Comparison of ENCODE assay signal across 11 mouse cellular contexts in the genomic region with DNA sequence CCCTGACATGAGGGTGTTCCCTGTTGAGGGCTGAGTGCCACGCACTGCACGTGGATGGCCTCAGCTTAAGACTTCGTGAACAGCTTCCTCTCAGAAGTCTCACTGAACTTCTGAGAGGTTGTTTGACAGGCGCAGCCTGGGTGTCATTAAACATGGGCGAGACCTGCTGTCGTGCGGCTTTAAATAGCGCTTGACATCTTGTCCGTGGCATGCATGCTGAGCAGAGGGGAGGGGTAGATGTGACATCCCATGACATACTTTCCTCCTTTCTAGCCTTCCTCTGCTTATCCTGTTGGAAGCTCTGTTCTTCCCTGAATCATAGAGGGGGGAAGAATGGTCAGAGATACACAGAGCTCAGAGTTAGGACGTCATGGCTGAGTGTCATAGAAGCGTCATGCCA. TPM values are rescaled to one million over a fixed set of nuclear protein-coding genes. Genes with fewer than 3 reads are reported as not detected.
DNase-seq lines count a peak whose midpoint lies in the region; ATAC-seq and TF ChIP-seq lines count a peak whose summit lies in the region.
"Had no signal": no experiment of that assay in that cellular context is flagged by ENCODE, and none has a peak within 500 bp of the region (broad histone marks: within the 10 kb centered on the region; RNA-seq: fewer than 3 reads in every experiment).

No protein-coding gene starts in this region.

- no peak overlapping the region for H3K9ac ChIP-seq in hindbrain, embryonic 12.5 days
- no peak overlapping the region for H3K9ac ChIP-seq in hindbrain, embryonic 11.5 days (ENCODE audit: low read depth, low read length)
- no peak overlapping the region for H3K9ac ChIP-seq in kidney, embryonic 15.5 days
- H3K9ac ChIP-seq: liver, embryonic 13.5 days had no signal

- no peaks in the 10 kb centered on the region for H3K9me3 ChIP-seq in hindbrain, embryonic 12.5 days (replicated peaks)
- H3K9me3 ChIP-seq in hindbrain, embryonic 11.5 days (ENCODE audit: control insufficient read depth, low read length) = no peaks in the 10 kb centered on the region
- no peaks in the 10 kb centered on the region for H3K9me3 ChIP-seq in kidney, embryonic 15.5 days (replicated peaks)
- H3K9me3 ChIP-seq: liver, embryonic 13.5 days had no signal

- no peak for TF ChIP-seq CTCF in brain, embryonic 14.5 days (IDR thresholded peaks at IDR 0.05; ENCODE audit: borderline replicate concordance, extremely low read depth, insufficient read depth, insufficient read length)

- H3K4me3 ChIP-seq in hindbrain, embryonic 12.5 days = no peak overlapping the region
- no peak overlapping the region for H3K4me3 ChIP-seq in hindbrain, embryonic 11.5 days (ENCODE audit: low read depth, low read length)
- no peak overlapping the region for H3K4me3 ChIP-seq in kidney, embryonic 15.5 days (replicated peaks)
- H3K4me3 ChIP-seq: liver, embryonic 13.5 days had no signal

- 0 out of 2 replicates have a peak overlapping the region, but pooled peaks have one; percentile 12 for H3K27ac ChIP-seq in hindbrain, embryonic 12.5 days
- no peak overlapping the region; the same call in 1 of the 2 replicates for H3K27ac ChIP-seq in hindbrain, embryonic 11.5 days (ENCODE audit: low read depth, low read length)
- no peak overlapping the region for H3K27ac ChIP-seq in kidney, embryonic 15.5 days
- H3K27ac ChIP-seq: liver, embryonic 13.5 days had no signal

- TF ChIP-seq POLR2A in brain, embryonic 14.5 days (IDR thresholded peaks at IDR 0.05; ENCODE audit: borderline replicate concordance, extremely low read depth, insufficient read depth, insufficient read length, poor library complexity, severe bottlenecking) = no peak

- H3K4me1 ChIP-seq in hindbrain, embryonic 12.5 days = peaks cover 40% of the 10 kb centered on the region
- peaks cover 2% of the 10 kb centered on the region; the same call in 1 of the 2 replicates for H3K4me1 ChIP-seq in hindbrain, embryonic 11.5 days (replicated peaks; ENCODE audit: control insufficient read depth, insufficient read depth, low read length)
- H3K4me1 ChIP-seq in kidney, embryonic 15.5 days = peaks cover 10% of the 10 kb centered on the region

- no peak overlapping the region for H3K4me2 ChIP-seq in hindbrain, embryonic 12.5 days (replicated peaks)
- H3K4me2 ChIP-seq in hindbrain, embryonic 11.5 days (replicated peaks; ENCODE audit: low read depth, low read length) = no peak overlapping the region
- H3K4me2 ChIP-seq in kidney, embryonic 15.5 days = no peak overlapping the region
- H3K4me2 ChIP-seq: liver, embryonic 13.5 days had no signal

- no peaks in the 10 kb centered on the region for H3K36me3 ChIP-seq in hindbrain, embryonic 12.5 days
- H3K36me3 ChIP-seq in hindbrain, embryonic 11.5 days (ENCODE audit: control insufficient read depth, insufficient read depth, low read length) = no peaks in the 10 kb centered on the region
- no peaks in the 10 kb centered on the region for H3K36me3 ChIP-seq in kidney, embryonic 15.5 days
- H3K36me3 ChIP-seq: liver, embryonic 13.5 days had no signal

- 51% methylated on average over 11 of the region's 11 CpGs for WGBS in hindbrain, embryonic 12.5 days
- WGBS in hindbrain, embryonic 11.5 days = 65% methylated on average over 11 of the region's 11 CpGs
- WGBS in kidney, embryonic 15.5 days = 43% methylated on average over 11 of the region's 11 CpGs

- DNase-seq in hindbrain, embryonic 11.5 days (ENCODE audit: low spot score) = no peak
- peak; percentile 61 for DNase-seq in brain, embryonic 14.5 days (ENCODE audit: low read depth)
- peak; percentile 47 to 52 for DNase-seq in cerebellum, postnatal 36 days
- DNase-seq in heart, postnatal 4 days = peak; percentile 70
- DNase-seq in spleen, postnatal 10 days (ENCODE audit: low spot score in 2 of 2) = no peak
- no peak for DNase-seq in frontal cortex, postnatal 10 days (ENCODE audit: low spot score in 2 of 2)
- DNase-seq: liver, embryonic 13.5 days; right cerebral cortex, postnatal 25 days; thymus, adult 18-20 months had no signal

- H3K27me3 ChIP-seq in hindbrain, embryonic 12.5 days = no peaks in the 10 kb centered on the region
- H3K27me3 ChIP-seq in hindbrain, embryonic 11.5 days (ENCODE audit: control insufficient read depth, insufficient read depth, low read length) = no peaks in the 10 kb centered on the region
- H3K27me3 ChIP-seq in kidney, embryonic 15.5 days = peaks cover 9% of the 10 kb centered on the region
- H3K27me3 ChIP-seq: liver, embryonic 13.5 days had no signal

- ATAC-seq in hindbrain, embryonic 12.5 days (ENCODE audit: low FRiP score) = no peak
- ATAC-seq in hindbrain, embryonic 11.5 days (ENCODE audit: low FRiP score) = no peak
- no peak for ATAC-seq in kidney, embryonic 15.5 days (replicated peaks; ENCODE audit: low FRiP score)

RNA-seq across cellular contexts. Expression of a gene that starts 21.9 kb away (rescaled TPM):
- 5.0 and 6.5 TPM in 2 replicates for polyA plus RNA-seq in hindbrain, embryonic 12.5 days (2016; fragmentation: Nextera tagmentation; extraction: Ambion mirVana)
- polyA plus RNA-seq in hindbrain, embryonic 11.5 days (2014; fragmentation: Nextera tagmentation; extraction: Ambion mirVana) = 9.4 and 9.5 TPM in 2 replicates
- 11.5 and 19.3 TPM in 2 replicates for polyA plus RNA-seq in brain, embryonic 14.5 days (2012; rRNA removed)
- 100 to 1,000 TPM; 172 to 177 TPM for total RNA-seq in heart, postnatal 4 days (2021)
- polyA plus RNA-seq in kidney, embryonic 15.5 days (2015; fragmentation: Nextera tagmentation; extraction: Ambion mirVana) = 3.8 and 4.7 TPM in 2 replicates

Comparison
In these comparisons a context has a peak if more than half of its experiments do, and no peak if none do; other contexts are left out.
1. DNase-seq: peak in brain, embryonic 14.5 days (single experiment), cerebellum, postnatal 36 days (2 of 2) and heart, postnatal 4 days (single experiment); none in hindbrain, embryonic 11.5 days (single experiment), spleen, postnatal 10 days (0 of 2) and frontal cortex, postnatal 10 days (0 of 2).